Mouse (Mus musculus): ENCODE measurements around the gene Espl1.
A peak's percentile ranks its signal among the peaks of the same experiment; 100 is the strongest.

Espl1 gene

DNA sequence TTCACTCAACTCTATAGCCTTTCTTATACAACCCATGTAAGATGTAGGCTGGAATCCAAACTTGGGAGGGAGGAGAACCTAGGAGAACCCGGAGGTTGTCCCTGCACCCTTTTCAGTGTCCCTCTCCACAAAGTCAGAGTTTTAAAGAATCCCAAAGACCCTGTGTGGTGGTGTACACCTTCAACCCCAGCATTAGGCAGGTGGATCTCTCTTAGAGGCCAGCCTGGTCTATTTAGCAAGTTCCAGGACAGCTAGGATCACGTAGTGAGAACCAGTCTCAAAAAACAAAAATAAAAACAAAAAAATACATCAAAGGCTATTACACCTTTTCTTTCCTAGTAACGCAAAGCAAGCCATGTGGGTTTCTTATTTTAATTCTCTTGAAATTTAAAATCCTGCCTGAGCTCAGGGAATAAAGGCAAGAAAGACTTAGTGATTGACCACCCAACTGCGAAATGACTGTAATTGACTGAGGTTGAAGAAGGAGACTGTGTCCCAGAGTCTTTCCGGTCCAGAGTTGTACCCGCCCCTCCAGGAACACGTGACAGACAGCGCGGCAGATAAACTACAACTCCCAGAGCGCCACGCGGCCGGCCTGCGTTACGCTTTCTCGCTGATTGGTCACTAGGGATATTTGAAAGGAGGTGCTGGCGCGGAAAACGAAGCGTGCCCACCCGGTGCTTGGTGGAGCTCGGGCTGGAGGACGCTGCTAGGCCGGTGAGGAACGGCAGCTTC lies at the start of gene Espl1:
Gene Espl1 (plus strand): TSS at position 634 of the 735 bp plus-strand sequence.
- DNase-seq, result peak; percentile 96

DNA sequence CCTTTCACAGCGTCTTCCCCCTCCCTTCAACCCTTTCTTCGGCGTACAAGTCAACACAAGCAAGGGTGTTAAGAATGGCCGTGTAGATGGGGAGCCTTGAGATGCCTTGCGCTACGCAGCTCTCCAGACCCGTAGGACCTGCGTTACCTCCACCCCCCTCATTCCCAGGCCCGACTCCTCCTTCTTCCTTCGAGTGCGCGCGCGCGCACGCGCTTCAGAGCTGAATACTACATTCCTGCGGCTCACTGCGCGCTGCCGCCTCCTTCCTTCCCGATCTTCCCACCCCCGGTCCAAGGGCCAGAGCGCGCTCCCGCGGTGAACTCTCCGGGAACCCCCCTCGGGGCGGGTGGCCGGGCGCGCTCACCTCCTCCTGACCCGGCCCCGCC lies 49.2 kb upstream of the Espl1 start:
- DNase-seq, result peak; percentile 75

DNA sequence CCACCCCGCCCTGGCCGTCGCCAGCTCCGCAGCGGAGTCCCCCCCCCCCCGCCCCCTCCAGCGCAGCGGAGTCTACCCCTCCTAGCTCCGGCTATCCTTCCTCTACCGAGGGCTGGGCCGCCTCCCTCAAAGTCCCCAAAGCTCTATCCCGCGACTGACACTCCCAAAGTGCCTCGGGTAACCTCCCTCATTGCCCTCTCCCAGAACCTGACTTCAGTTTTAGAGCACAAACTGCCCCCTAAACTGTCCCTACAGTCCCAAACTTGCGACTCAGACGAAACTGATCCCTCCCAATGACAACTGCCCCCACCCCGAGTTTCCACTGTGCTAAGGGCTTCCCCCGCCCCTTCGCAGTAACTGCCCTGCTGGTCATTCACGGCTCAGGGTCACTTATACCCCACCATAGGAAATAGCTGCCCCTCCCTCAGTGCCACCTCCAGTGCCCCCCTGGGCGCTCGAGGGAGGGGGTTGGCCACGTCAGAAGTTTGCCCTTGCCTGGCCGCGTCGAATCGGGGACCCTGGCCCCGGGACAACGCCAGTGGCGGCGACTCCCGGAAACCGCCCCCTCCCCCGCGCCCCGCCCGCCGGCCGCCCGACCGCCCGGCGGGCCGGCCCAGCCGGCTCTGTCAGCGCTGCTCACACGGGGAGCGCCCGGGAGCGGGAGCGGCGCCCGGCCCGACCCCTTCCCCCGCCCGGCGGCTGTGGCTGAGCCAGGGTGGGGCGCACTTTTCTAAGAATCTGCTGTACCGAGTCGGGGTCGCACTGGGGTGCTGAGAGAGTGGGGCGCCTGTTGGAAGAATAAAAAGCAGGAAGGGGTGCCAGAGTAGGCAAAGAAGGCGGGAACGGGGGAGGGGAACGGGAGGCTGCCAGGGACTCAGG lies 48.6 kb upstream of the Espl1 start:
- peak; percentile 68 for DNase-seq

DNA sequence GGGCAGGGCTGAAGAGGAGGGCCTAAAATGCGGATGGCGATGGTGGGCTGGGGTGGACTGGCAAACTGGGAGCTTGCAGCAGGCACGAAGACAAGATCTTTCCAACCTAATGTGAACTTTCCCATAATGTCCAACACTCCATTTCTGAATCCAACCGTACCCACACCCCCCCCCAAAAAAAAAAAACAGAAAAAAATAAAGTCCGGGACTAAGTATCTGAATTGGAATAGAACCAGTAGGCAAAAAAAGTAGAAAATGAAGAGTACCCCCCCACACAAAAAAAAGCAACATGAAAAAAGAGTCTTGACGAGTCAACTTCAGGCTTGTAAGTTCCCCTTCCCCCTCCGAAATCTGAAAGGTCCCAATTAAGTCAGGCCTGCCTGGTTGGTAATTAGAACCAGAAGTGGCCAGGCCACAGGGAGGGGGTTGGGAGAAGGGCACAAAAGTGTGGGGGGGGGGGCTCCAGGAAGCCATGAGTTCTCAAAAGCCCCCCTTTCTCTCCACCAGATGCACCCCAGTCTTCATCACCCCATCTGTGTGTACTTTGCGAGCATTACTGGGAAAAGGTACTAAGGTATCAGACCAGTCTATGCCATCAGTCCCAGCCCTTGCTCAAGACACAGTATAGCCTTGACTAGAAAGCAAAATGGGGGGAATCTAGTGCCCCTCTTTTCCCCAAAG lies 47.8 kb upstream of the Espl1 start:
- DNase-seq, result no peak

DNA sequence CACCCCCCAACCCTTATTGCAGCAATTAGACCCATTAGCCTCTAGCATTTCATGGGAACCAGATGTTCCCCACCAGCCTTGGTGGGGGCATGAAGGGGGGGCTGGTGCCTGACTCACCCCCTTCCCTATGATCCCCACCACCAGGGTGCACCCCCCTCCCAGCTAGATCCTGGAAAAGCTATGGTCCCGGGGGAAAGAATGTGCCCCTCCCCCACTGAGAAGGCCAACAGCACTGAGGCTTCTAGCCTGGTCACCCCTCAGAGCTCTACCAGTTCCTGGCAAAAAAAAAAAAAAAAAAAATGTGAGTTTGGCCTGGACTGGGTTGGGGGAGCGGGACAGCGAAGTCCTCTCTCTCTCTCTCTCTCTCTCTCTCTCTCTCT lies 47.3 kb upstream of the Espl1 start:
- DNase-seq, result no peak

DNA sequence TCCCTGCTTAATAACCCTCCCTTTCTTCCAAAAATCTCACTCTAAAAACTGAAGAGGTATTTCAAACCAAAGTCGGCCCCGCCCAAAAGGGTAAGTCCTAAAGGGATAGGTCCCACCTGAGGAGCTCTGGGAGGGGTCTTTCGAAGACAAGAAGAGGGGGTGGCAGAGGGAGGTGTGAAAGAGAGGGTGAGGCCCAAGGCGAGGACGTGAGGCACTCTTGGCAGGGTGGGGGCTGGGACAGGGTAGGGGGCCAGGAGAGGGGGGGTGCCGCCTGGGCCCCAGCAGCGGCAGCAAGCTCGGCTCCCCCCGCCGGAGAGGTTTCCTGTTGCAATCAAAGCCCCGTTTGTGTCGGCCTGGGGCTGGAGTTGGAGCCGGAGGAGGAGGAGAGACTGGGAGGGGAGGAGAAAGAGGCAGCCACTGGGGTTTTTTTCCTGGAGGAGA lies 46.8 kb upstream of the Espl1 start:
- DNase-seq, result peak; percentile 56

DNA sequence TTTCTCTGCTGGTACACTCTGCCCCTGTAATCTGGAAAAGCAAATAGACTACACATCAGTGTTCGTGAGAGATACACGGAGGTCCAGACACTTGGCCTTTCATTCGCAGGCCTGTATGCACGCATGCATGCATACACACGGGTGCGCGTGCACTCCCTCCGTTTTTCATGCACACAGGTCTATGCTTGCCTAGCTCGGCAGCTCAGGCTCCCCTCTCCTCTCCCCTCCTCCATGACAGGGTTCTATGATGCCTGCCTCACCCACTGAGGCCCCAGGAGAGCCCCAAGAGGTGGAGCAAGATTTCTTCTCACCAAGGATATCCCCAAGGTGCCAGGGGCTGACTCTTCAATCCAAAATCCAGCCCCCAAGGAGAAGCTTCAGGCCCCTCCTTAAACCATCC lies 46.1 kb upstream of the Espl1 start:
- no peak for DNase-seq

DNA sequence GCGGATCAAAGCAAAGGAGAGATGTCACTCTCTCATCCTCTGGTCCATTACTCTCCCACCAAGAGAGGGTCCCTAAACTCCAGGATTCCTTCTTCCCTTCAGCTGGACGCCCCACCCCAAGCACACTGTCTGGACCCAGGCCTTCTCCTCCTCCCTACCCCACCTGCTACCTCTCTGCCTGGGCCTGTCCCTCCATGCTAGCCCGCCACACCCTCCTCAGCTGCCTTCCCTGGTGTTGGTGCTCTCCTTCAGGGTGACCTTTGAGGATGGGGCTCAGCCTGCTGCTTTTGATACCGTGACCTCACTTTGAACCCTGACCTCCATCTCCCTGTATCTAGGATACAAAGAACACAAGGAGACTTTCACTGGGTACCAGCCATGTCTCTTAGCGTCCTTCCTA lies 45.5 kb upstream of the Espl1 start:
- no peak for DNase-seq

DNA sequence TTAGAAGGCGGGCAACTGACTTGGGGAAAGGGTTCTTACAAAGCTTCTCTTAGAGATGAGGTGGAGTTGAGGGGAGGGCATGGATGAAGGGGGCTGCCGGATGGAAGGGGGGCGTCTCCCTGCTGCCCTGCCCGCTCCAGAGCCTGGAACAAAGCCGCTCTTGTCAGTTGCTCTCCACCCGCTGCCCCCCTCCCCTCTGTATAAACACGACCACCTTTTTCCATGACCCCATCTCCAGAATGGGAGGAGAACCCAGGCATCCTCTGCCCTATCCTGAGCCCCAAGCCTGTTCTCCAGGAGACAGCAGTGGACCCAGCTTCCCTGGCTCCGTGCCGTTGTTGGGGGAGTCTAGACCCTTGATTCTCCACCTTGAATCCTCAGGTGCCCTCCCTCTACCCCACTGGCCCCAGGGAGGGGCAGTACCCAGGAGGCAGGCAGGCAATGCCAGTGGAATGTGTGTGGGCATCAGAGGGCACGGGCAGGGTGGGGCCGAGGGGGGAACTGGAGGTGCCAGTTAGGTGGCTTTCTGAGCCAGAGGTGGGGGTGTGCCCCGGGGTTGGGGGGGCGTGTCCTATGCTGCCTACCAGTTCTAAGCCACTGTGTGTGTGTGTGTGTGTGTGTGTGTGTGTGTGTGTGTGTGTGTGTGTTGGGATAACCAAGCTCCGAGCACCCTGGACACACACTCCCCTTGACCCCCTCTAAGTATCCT lies 40.4 kb upstream of the Espl1 start:
- DNase-seq, result no peak

DNA sequence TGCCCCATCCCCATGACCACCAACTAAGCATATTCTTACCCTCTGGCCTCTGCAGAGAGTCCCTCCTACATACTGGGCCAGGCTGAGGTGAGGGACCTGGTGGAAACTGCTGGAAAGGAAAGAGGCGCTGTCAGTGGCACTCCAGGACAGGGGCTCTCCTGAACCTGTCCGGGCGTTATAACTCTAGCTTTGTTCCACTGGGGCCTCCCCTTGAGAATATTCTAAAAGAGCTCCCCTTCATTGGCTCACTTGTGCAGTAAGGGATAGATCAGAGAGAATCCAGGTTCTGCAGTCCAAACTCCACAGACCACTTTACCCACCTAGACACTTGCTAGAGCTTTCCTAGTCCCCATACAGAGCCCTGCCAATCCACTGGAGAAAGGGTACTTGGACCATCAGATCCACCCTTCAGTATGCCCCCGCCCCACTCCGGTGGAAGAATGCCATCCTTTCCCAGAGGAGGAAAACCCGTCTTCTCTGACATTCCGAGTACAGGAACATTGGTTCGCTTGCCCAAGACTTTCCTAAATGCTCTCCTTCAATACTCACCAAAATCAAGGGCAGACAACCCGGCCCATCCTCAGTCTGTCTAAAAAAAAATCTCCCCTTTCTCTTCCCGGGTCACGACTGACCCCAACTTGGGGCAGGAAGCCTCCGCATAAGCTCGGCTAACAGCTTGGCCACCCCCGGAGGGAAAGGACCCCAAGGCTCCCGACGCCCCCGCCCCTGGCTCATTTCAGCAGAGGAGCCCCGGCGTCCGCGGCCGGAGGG lies 39.5 kb upstream of the Espl1 start:
- DNase-seq, result no peak

DNA sequence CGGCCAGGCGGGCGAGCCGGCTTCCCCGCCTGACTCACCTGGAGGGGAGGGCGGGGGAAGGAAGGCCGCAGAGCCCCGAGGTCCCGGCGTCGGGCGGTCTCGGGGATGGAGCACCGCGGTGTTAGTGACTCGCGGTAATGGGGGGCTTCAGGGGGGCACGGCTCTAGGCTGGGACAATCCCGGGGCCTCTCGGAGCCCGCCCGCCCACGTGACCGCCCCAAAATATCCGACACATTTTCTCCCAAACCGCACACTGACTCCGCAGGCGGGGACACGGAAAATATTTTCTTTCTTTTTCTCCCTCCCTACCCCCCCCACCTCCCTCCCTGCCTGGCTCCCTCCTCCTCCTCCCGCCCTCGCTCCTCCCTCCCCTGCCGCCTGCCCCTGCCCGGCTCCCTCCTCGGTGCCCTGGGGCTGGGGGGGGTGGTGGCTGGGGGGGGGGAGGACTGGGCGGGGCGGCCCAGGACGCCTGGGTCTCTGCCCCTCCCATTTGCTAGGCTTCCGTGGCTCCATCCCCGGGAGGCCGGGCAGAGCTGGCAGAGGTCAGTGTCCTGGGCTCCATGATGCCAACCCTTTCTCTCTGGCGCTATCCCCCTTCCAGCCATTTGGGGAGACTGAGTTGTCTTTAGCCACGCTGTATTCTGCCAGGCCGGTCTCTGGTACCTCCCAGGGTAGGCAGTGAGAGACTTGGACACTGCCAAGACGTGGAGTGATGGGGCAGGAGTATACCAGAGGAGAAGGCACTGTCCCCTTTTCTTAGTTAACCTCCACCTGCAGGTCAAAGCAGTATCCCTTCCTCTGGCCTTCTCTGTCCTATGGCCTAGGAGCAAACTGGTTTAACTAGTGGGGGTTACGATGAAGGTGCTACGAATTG lies 38.6 kb upstream of the Espl1 start, which contains the start of gene Rarg:
Gene Rarg (minus strand): TSS at position 316 of the 874 bp plus-strand sequence.
- no peak for DNase-seq

DNA sequence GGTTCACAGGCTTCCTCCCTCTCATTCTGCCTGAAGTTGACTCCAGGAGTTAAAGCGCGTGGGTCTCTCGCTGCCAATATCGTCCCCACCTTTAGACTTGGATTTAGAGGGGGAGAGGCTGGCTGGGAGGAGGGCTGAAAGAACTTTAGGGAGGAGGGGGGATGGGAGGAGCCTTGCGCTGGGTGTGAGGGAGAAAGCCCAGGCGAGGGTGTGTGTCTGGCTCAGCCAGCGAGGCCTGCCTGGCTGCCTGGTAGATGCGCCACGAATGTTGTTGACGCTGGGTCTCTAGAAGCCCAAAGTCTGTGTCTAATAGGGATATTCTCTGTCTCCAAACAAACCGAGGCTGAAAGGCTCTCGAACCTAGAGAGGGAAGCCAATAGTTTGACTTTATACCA lies 38.0 kb upstream of the Espl1 start:
- no peak for DNase-seq

DNA sequence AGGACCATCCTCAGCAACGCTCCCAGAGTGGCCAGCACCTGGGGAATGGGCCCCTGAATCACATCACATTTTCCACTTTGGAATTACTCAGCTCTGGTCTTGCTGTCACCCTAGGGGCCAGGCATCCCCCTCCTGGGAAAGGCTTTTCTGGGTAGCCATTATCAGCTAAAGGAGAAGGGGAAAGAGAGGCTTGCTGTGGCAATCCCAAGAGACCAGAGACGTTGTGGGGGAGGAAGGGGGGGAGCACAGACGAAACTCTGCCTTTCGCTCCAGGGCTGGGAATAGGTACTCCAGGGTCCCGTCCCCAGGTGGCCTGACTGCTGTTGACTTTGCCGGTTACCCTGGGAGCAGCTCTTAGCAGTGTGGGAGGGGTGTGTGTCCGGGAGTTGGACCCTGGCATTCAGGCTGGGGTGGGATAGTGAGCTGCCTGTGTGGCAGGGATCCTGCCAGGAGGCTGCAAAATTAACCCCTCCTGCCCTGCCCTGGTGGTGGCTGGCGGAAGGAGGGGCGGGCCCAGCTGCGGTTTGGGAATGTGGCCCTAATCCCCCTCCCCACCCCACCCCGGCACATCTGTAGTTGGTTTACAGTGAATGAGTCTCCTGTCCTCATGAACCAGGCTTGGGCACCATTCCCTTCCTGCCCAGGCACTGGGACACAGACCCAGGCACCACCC lies 37.3 kb upstream of the Espl1 start:
- DNase-seq, result no peak

DNA sequence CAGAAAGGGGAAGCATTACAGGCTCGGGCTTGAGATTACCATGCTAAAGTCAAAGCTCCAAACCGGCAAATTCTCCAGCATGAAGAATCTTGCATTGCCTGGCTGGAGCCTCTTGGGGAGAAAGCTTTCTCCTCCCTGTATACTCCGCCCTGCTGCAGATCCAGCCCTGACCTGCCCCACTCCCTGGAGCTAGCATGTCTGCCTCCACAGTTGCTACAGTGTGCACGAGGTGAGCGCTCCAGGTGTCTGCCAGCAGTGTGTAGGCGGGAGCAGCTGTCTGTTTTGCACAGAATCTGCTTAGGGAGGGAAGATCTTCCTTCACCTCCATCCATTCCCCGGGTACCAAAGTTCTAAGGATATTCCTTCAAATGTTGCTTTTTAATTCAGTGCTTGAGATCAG lies 33.5 kb upstream of the Espl1 start:
- DNase-seq, result no peak

DNA sequence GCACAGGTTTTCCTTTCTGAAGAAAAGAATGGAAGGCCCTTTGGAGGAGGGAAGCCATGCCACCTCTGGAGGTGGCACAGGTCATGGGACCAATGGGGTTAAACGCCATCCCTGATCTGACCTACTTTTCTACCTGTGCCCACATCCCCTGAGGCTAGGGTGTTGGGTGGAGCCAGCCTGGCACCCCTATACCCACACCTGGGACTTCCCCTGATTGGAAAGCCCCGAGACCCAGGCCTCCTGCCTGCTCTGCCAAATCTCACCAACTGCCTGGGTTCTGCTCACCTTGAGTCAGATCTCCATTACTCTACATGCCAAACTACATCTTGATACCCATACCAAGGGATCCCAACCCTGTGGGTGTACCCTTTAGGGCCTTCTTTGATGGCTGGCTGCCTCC lies 33.0 kb upstream of the Espl1 start:
- DNase-seq, result peak; percentile 41

DNA sequence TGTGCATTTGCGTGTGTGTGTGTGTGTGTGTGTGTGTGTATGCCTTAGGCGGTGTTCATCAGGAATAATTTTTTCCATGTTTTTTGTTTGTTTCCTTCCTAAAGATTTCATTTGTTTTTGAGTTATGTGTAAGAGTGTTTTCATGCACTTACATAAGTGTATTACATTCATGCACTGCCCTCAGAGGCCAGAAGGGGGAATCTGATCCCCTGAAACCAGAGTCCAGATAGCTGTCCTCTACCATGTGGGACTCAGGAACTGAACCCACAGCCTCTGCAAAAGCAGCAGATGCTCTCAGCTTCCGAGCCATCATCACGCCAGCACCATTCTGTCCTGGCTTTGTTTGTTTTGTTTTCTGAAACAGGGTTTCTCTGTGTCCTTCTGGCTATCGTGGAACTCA lies 30.5 kb upstream of the Espl1 start:
- no peak for DNase-seq

DNA sequence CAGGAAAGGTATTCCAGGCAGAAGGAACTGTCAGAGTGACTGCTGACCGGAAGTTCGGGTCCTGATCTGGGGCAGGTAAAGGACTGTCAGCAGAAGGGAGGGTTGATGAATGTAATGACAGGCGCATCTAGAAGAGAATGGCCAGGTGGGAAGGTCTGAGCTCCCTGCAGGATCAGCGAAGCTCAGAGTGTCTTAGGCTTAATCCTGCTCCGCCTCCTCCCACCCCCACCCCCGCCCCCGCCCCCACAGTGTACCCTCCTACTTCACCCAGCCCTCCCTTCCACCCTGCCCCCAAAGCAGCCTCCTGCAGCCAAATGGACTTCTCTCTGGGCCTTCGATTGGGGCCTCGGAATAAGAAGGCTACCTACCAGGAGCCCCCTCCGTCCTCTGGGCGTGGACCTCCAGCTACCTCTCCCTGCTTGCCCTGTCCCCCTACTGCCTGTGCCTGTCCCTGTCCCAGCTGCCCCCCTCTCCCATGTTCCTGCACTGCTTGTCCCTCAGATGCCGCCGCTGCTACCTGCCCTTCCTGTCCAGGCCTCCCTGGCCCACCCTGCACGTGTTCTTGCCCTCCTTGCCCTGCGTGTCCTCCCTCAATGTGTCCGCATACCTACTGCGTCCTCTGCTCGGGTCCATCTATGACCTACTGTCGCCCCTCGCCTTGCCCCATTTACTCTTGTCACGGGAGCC lies 25.6 kb upstream of the Espl1 start, which contains the start of gene Gm9918:
Gene Gm9918 (plus strand): TSS at position 290 of the 687 bp plus-strand sequence.
- no peak for DNase-seq

DNA sequence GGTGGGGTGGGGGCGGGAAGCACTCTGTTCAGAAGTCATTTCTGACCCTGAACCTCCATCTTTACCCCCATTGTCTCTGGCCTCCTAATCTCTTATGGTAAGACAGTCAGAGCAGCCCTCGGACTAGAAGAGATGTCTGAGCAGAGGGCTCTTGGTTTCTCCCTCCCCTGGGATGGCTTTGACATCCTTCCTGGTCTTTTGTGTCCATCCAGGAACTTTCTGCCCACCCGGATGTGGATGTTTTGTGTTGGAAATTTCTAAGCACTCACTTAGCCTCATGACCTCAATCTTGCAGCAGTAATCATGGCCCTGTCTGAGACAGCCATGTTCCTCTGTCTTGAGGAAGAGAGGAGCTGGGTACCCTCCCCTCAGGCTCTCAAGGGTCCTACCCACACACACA lies 24.6 kb upstream of the Espl1 start:
- DNase-seq, result no peak

DNA sequence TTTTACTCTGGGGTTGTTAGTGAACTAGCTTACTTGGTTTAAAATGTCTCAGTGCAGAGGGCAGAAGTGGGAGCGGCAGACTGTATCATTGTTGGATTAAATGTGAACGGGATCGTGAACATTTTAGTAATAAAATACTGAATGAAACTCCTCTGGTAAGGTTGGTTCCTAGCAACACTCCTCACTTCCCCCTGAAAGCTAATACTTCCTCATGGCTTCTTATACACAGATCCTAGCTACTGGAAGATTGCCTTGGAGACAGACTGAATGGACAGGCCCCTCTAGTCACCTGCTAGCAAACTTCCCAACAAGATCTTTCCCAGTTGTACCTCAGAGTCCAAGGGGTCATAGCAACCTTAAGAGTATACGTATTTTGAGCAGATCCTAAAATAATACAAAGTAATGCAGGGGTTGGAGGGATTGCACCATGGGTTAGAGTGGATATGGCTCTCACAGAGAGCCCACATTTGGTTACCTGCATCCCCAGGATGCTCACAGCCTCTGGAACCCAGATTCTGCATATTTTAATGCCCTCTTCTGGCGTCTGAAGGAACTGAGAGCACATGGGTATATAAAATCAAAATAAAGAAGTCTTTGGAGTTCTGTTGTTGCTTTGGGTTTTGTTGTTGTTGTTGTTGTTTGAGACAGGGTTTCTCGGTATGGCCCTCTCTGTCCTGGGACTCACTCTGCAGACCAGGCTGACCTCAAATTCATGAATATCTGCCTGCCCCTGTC lies 21.9 kb upstream of the Espl1 start:
- no peak for DNase-seq

Data from thymus, postnatal 4 days (tissue).